Mouse (Mus musculus) c-Kit-negative CD71-positive TER-119-positive erythroid progenitor cells, embryonic 14.5 days (primary cell): ENCODE results near the gene Gjc2.

Experiments used
- DNase-seq: peaks from one replicate; pipeline ENCODE4 v3.0.0-alpha.2; 2013; ENCODE audit warnings: low read depth, low spot score

The Gjc2 gene

DNA sequence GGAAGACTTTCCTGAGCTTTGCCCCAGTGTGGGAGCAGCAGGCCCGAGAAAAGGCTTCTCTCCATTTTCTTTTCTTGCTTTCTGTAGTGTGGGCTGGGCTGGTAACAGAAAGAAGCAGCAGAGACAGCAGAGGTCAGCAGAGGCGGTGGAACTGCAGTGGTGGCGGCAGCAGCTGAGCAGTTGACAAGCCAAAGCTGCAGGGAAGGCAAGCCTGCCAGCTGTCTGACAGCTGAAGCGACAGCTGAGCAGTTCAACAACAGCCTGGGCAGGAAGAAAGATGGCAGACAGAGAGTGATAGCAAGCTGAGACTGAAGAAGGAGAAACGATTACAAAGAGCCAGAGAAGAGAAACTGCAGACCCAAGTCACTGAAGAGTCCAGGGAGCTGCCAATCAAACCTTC is 21.6 kb downstream of the Gjc2 start:
- no peak for DNase-seq

DNA sequence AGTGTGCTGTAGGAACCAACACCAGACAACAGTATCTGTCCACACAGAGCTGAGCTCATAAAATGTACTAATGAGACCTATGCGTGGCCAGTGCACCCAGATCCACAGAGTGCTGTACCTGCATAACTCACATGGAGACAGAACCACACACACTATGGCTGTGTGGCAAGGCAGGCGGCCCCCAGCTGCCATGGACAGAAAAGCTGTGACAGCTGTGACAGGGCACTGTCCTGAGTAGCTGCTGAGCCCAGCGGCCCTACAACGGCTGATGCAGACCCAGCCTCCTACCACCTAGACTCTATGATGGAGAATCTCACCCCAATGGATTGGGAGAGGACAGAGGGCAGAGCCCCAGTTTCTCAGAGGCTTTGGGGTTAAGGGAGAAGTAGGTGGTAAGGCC is 23.5 kb downstream of the Gjc2 start:
- no peak for DNase-seq

DNA sequence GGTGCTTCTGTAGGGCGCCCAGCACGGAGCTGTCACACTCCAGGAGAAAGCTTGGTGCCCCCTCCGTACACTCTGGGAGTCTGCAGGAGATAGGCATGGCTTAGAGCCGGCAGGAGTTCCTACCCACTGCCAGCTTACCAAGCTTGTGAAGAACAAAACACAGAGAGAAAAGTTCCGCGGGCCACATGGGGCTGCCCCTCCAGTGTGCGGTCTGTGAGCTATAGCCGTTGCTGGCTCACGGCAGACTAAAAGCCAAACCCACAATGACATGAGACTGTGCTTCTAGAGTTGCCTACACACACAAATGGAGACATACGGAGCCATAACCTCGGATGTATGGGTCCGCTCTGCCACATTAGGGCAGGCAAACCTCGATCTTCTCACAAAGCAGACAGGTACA is 23.9 kb downstream of the Gjc2 start:
- DNase-seq, result no peak

DNA sequence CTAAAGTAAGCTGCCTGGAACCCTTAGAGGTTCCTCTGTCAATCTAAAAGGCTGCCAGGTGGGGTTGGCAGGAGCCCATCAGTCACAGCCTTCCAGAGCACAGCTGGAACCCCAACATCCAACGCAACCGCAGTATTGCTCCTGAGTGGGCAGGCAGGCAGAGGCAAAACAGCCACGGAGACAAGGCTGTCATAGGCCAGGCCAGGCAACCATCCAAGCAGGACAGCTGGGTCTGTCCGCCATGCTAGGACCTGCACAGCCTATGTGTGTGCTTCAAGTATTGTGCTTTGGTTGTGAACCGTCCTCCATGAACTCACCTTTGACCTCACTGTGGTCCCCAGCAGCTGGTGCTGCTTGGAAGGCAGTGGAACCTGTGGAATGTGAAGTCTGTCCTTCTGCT is 27.1 kb downstream of the Gjc2 start:
- DNase-seq, result no peak

DNA sequence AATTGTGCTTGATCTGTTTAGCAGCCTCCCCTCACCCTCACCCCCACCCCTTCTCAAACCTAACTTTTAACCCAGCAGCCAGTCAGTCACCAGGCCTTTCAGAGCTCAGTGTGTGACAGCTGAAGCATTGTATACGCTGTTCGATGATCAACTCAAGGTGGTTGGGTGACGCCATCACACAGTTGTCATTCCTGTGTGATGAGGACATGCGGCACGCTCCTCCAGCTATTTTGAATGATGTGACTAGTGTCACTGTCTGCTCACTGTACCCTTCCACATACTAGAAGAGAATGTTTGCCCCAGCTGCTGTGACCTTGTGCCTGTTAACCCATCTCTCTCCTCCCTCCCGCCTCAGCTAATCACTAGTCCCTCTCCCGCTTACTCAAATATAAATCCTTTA is 28.8 kb downstream of the Gjc2 start:
- DNase-seq, result no peak

DNA sequence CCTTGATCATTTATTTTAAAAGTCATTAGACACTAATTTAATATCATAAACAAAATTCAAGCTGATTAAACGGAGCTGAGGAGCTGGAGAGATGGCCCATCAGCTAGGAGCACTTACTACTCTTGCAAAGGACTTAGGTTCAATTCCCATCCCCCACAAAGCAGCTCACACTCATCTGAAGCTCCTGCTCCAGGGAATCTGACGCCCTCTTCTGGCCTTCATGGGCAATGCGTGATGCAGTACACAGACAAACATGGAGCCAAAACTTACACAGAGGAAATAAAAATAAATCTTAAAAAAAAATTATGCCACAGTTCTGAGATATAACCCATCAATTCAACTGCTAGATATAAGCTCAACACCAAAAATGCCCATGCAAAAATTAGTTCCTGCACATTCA is 31.3 kb downstream of the Gjc2 start:
- DNase-seq, result no peak

DNA sequence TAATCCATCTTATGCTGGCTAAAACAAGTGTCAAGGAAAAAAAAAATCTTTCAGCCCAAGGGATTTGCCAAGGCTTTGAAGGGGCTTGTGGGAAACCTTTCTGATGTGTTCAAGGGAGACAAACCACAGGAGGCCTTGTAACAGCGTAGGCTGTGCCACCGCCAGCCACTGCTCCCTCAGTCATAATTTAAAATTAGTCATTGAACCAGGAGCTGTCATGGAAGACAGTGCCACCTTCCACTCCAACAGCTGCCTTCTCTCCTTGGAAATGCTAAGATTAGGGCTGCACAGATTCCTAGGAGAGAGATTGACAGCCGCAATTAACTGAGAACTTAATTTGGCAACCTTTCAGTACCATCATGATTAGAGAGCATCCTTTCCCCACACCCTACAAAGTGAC is 33.7 kb downstream of the Gjc2 start:
- no peak for DNase-seq

DNA sequence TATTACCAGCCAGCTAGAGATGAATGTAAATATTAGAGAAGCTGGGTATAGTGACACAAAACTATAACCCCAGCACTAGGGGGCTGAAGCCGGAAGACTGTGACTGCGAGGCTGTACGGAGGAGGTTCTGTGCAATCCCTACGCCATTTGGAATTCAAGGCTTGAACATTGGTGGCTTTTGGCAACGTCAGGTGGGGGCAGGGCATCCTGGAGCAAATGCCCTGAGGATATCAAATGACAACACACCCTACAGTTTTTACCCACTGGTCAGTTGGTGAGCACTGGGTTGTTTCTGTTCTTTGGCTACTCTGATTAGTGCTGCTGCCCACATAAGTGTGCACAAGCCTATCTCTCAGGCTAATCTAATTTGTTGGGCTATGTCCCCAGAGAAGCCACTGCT is 40.1 kb downstream of the Gjc2 start:
- no peak for DNase-seq

DNA sequence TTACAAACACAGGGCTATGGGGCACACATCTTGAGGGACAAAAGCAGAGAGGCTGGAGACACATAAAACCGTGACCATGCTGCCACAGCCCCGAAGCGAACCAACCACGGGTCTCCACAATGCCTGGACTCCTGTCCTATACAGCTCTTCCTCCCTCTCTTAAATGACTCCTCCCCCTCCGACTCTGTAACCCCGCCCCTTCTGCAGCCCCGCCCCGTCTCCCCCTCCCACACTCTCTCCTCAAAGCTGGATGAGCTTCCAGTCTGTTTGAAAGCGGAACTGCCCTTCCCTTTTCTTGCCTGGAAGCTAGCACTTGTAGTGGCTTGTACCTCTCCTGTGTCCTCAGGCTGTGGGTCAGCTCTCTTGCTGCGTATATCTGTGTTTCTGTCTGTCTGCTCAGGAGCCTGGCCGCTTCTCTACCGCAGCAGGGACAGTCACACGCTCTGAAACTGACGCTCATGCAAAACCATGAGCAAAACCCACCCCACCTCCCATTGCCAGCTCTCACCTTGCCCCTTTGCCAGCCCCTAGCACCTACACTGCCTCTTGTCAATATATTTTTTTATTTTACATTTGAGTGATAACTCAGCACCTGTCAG is 41.1 kb downstream of the Gjc2 start:
- DNase-seq, result no peak

DNA sequence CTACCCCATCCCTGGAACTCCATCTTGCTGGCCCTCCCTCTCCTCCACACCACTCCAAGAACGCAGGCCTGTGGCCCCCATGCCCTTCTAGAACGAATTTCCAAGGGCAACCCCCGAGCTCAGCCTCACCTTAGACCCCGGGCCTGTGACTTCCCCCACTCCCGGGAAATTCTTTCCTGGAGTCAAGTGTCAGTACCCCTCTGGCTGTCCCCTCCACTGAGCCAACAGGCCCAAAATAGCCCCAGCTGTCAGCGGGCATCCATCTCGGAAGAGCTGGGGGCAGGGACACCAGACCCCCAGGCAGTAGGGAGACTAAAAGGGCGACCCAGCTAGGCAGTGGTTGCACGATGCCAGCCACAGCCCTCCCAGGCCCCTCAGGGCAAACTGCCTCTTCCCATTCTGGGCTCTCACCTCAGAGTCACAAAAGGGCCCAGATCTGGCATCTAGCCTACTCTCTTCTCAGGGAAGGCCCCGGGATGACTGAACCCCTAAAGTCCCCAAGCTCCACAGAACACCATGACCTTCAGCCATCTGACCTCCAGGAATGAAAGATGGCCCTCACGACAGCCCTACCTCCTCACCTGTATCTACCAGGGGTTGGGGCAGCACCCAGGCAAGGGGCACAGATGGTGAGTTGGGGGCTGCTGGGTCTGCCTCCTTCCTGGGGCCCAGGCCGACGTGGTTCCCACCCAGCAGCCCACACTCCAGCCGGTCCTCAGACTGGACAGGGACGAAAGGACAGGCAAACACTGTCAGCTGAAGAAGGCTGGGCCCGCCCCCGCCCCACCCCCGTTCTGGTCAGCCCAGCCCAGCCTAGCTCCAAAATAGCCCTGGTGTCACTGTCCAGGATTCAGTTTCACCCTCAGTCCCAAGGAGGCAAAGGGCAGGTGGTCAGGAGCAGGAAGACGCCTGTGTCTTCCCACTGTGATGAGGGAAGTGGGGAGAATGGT is 44.2 kb downstream of the Gjc2 start:
- no peak for DNase-seq

DNA sequence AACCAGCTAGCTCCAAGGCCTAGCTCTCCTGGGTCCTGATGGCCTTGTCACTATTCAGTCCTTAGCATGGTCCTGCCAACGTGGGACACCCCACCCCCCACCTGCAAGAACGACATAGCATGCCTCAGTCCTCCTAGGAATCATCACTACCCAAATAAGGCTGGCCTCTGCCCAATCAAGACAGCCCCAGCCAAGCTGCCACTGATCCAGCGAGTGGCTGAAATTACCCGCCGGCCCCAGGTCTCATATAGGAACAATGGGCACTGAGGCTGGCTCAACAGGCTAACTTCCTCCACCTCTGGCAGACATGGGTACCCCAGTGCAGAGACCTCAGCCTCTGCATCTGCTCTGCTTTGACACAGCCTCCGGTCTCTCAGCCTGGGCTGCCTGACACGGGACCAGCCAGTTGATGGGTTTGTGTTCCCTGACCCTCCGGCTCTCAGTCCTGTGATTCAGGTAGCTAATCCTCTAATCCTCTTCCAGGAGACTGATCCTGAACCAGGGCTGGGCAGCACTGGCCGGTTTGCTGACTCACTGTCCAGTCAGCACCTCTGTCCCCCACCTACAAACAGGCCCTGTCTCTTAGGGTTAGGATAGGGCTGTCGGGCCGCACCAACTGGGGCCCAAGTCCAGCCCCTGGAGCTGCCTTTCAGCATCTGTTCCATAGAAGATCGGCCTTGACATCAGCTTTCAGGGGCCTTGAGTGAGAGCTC is 45.9 kb downstream of the Gjc2 start:
- DNase-seq, result no peak

DNA sequence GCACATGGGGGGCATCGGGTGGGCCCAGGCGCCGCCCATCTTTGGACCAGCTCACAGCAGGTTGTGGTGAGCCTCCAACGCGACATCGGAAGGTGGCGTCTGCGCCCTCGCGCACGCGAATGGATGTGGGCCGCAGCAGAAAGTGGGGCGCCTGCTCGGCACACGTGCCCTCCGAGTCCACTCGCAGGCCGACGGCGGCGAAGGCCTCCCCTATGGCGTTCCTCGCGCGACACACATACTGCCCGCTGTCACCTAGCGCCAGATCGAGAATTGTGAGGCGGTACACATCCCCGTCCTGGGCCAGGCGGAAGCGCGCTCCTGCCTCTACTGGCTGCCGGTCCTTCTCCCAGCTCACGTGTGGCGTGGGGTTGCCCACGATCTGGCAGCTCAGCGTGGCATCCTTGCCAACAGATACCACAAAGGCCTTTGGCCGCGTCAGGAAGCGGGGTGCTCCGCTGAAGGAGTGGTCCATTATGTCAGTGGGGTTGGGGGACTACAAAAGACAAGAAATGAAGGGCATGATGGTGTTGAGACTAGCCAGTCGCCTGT is 47.0 kb downstream of the Gjc2 start, which contains the start of gene Obscn:
TSS of gene Obscn (minus strand) at position 499 of the 549 bp plus-strand sequence.
- no peak for DNase-seq

DNA sequence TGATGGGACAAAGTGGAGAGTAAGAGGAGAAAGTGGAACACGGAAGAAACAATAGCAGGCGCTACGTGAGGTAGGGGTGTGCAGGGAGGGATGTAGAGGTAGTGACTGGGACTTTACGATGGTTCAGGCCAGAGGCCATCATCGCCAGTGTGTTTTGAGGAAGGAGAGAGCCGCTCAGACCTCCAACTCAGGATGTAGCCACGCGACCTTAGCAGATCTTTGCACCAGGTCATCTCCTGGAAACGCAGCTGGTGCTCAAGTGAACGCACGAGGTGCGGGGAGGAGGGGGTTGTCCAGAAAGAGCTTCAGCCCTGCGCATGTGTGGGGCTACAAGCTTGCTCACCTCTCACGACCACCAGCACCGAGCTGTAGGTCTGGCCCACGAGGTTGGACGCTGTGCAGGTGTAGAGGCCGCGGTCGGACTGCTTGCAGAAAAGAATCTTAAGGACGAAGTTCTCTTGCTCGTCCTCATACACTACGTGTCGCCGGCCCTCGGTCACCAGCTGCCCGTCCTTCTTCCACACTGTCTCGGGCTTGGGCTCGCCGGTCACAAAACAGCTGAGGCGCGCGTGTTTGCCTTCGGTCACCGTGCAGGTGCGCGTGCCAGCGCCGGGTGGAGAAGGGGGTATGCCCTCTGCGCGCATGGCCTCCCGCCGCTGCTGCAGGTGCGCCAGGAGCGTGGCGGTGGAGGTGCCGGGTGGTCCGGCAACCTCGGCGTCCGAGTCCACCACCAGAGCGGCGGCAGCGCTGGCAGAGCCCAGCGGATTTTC is 47.8 kb downstream of the Gjc2 start:
- DNase-seq, result no peak

DNA sequence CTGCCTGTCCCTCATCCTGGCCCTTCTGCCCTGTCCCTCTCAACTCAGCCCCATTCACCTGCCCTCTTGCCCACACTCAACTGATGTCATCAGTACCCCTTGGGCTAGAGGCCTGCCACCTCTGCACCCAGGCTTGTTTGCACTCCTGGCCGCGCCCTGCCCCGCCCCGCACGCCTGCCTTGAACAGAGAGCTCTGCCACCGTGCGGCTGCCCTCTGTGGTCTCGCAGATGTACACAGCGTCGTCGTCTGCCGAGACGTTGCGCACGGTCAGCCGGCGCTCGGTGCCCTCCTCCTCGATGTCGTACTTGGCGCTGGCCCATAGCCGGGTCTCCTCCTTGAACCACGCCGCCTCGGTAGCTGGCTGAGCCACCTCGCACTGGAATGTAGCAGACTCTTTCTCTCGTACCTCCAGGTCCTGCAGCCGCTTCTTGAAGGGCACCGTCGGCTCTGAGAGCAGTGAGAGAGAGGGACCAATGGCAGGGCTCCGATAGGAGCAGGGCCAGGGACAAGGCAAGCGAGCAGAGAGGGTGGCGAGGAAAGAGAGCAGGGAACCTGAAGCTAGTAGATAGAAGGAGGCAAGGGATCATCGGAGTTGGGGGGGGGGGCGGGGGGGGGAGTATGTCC is 48.5 kb downstream of the Gjc2 start:
- no peak for DNase-seq

DNA sequence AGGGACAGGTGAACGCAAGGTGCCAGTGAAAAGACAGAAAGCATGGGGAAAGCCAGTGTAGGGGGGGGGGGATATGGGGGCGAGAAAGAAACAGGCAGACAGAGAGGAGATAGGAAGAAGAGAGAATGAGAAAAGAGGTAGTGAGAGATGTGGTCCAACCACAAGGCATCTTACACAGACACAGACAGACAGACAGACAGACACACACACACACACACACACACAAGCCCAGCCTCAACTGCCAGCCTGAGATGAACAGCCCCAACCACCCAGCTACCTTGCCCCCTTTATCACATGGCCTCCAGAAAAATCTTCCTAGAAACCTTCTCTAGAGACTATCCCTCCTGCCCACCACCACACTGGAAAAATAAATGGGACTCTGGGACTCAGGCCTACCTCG is 50.9 kb downstream of the Gjc2 start:
- no peak for DNase-seq

DNA sequence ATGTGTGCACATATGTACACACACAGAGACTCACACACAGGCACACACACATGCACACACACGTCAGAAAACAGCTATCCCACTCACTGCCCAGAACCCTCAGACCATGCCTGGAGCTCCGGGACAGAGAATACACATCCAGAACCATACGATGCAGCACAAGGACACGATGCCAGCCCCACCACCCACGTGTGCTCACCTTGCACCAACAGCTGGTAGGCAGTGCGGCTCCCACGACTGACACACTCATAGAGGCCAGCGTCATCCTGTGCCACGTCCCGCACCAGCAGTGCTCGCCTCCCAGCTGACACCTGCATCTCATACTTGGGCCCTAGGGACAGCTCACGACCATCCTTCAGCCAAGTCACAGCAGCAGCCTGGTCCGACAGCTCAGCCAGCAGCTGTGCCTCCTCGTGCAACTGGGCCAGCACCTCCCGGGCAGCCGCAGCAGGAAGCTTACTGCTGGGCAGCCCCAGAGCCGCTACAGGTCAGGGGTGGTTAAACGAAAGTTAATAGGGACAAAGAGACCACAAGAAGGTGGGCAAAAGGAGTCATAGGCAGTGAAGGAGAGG is 51.6 kb downstream of the Gjc2 start:
- DNase-seq, result no peak

DNA sequence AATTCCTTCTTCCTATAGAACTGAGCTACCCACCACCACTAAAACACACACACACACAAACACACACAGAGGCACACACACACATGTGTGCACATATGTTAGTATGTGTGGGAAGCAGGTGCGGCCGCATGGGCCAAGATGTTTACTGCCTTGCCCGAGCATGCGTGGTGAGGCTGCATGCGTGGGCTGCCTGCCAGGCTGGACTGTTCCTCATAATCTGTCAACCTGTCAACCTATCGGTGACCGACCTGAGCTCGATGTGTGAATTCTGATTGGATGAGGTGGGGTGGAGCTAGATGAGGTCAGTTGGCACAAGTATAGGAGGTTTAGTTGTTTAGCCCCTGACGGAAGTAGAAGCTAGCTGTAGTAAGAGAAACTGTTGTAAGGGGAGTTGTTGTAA is 52.2 kb downstream of the Gjc2 start:
- DNase-seq, result no peak
